Mouse (Mus musculus) frontal cortex, postnatal 36 days (tissue): ENCODE results near the gene 1700066M21Rik.

Source experiments
- DNase-seq, 2 experiments: peaks; one replicate each; pipeline ENCODE4 v3.0.0; 2022; ENCODE audit warnings: low spot score in 2 of 2

The 1700066M21Rik gene

GRCm38 (mm10) chr1:57392417-57392816, 15.0 kb downstream of the 1700066M21Rik start:
- no peak for DNase-seq

DNA sequence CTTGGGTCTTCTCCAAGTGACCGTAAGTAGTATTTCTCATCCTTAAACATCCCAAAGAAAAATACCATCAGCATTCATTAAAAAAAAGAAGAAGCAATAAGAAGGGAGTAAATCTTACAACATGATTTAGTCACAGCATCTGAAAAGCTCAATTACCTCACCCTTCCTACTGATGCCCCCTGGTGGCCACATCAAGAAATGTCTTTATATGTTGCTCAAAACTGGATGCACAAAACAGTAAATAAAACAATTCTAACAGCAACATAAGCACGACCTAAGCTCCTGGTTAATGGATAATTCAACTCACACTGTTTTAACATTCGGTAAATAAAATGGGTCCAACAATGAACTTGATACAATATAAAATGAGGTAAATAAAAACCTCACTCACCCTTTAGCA, 16.6 kb downstream of the 1700066M21Rik start:
- peak; percentile 46 to 62 for DNase-seq

DNA sequence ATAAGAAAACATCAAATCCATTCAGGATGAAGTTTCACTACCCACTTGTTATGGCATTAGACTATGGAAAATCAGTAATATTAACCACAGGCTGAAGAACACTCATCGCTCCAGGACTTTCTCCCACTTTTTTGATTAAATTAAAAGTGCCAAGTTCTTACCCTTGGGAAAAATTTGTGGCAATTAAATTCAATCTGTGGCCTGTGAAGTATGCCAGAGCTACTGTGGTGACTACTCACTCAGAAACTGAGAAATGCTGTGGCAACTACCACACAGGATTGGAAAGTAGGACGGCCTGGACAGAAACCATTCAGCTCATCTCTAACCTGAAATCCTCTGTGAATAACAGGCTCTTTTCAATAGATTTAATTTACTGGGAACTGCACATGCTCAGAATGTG, 22.9 kb downstream of the 1700066M21Rik start:
- no peak for DNase-seq

- DNase-seq, result no peak
These were observed 23.5 kb downstream of the 1700066M21Rik start for GRCm38 (mm10) chr1:57400877-57401276.

DNA sequence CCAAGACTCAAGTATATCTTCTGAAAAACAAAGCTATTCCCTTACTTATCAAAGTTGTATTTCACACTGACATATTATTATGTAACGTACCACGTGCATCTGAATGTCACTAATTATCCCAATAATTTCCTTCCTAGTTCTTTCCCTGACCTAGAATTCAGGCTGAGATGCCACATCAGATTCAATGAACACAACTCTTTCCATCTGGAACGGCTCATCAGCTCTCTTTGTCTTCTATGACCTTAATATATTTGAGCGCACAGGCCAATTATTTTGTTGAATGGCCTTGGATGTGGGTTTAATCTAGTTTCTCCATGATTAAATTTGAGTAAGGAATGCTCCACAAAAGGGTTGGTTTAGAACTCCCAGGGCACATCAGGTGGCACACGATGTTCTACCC, 24.7 kb downstream of the 1700066M21Rik start:
- DNase-seq, result no peak

GRCm38 (mm10) chr1:57406187-57407151, 29.0 kb downstream of the 1700066M21Rik start, which contains the start of the genes Maip1 and Tyw5:
Maip1 (plus strand) TSS chr1:57406328.
Tyw5 (minus strand) TSS chr1:57407101.
- DNase-seq, result peak; percentile 86 to 87

GRCm38 (mm10) chr1:57408994-57409393, 31.6 kb downstream of the 1700066M21Rik start:
- no peak for DNase-seq

- peak in 1 of 2 experiments; percentile 16 for DNase-seq
These were observed 36.0 kb downstream of the 1700066M21Rik start for GRCm38 (mm10) chr1:57413397-57413796.

- DNase-seq, result peak in 1 of 2 experiments; percentile 26
These were observed 46.3 kb downstream of the 1700066M21Rik start for GRCm38 (mm10) chr1:57423696-57424095.

GRCm38 (mm10) chr1:57428368-57429308, 51.2 kb downstream of the 1700066M21Rik start:
- DNase-seq, result peak; percentile 90 to 96

DNA sequence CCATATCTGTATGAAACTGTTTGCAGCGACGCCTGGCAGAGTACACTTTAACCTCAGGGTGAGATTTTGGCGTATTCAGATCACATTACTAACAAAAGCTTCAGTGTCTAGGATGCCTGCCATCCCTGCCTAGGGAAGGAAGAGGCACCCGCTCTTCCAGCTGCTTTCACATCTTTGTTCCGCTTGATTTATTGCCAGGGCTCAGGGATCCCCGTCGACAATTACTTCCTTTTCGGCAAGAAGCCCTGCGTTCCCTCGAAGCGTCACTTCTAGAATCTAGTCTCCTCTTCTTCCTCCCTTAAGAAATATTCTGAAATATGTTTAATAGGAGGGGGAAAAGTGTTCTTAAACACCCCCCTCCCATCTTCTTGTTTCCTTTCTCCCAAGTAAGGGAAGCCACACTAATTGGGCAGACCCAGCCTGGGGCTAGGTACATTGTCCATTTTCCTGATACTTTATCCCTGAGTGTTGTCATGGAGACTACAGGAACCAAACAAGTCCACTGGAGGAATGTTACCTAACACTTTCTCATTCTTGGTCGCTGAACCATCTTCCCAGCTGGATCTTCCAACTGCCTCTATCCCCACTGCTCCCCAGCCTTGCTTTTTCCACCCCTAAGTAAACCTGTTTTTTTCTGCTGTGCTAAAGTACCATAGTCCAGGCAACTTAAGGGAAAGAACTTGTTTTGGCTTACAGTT, 52.5 kb downstream of the 1700066M21Rik start:
- peak in 1 of 2 experiments; percentile 15 for DNase-seq

DNA sequence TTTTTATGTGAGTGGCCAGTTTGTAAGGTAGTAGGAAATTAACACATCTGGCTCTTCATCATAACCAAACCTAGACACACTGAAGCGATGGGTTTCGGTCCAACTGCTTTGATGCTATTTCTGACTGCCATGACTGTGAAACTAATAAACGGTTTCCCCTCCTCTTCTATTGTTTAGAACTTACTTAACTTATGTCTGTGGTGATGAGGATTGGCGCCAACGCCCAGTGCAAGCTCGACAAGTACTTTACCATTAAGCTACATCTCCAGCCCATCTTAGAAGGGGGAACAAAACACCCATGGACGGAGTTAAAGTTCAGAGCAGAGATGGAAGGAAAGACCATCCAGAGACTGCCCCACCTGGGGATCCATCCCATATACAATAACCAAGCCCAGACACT, 55.7 kb downstream of the 1700066M21Rik start:
- no peak for DNase-seq
